Mouse (Mus musculus) spleen, postnatal 4 days (tissue): ENCODE data around the gene Upp2.

Experiments
- DNase-seq, 2 experiments: peaks; one replicate each; pipeline ENCODE4 v3.0.0; 2022; ENCODE audit warnings: low spot score in 2 of 2

The Upp2 gene

GRCm38 (mm10) chr2:58567066-58567810 is at the start of gene Upp2, which contains the start of gene Acvr1:
Gene Upp2 (plus strand): TSS chr2:58567298.
Gene Acvr1 (minus strand): TSS chr2:58567157.
- peak; percentile 22 to 65 for DNase-seq

- DNase-seq: no peak
These were observed 48.6 kb upstream of the Upp2 start for GRCm38 (mm10) chr2:58518517-58518916.

GRCm38 (mm10) chr2:58520727-58521126 is 46.4 kb upstream of the Upp2 start:
- DNase-seq: no peak

DNA sequence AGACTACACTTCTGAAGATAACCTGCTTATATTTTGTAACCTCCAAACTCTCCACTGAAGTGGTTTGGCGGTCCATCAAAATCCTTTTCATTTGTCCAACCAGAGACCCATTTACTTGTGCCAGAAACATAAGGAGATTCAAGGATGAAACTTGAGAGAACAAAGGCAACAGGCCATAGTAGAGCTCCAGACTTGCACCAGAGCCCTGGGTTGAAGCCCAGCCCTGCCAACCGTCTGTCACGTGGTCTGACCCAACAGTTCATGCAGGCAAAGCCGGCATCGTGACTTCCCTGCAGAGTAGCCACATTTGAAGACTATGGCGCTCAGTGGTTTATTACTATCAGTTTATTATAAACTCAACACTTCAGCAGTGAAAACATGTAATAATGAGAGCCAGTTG is 45.5 kb upstream of the Upp2 start:
- no peak for DNase-seq

- DNase-seq: no peak
These were observed 44.0 kb upstream of the Upp2 start for GRCm38 (mm10) chr2:58523097-58523496.

DNA sequence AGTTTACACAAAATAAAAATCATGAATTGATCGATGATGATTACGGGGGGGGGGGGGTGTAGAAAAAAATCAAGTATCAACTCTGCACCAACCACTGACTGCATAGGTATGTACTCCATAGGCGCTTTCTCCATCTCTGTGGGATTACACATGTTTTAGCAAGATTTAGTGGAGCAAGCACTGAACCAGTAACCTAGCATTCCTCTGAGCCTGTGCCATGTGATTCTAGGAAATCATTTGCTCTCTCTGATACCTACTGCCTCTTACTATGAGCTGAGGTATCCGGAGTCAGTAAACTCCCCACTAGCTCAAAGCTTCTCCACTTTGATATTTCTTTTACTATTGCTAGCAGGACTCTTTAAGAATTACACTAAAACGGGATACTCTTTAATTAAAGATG is 43.2 kb upstream of the Upp2 start:
- no peak for DNase-seq

DNA sequence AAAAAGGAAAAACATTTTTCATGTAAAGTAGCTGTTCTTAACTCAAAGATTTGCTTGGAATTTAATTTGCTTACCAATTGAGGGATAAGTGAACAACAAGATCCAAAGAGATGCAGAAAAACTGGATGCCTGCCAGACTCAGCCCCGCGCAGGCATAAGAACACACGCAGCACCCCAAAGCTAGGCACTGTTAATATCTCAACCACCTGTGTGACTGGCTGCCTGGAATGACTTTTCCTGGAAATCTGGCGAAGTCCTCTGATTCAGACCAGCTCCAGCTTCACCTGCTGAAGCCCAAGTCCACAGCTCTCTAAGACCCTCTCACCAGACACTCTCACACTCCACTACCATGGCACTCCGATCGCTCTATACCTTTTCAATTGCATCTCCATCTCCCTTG is 42.7 kb upstream of the Upp2 start:
- no peak for DNase-seq

GRCm38 (mm10) chr2:58527786-58528185 is 39.3 kb upstream of the Upp2 start:
- no peak for DNase-seq

DNA sequence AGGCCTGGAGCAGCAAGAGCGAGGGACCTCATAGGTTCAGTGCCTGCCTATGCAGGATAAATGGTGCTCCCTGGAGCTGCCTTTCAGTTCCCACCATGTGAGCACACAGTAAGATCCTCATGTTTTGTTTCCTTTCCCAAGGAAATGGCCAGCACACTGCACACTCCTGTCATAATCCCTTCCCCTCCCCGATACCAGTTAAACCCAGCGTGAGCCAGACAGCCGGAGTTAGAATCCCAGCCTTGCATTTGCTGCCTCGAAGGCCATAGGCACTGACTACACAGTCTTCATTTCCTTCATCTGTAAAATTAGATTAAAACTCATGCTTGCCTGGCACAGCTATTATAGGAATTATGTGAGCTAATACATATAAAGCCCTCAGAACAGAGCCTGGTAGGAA is 37.7 kb upstream of the Upp2 start:
- DNase-seq: no peak

GRCm38 (mm10) chr2:58529860-58530440 is 37.1 kb upstream of the Upp2 start:
- no peak for DNase-seq

DNA sequence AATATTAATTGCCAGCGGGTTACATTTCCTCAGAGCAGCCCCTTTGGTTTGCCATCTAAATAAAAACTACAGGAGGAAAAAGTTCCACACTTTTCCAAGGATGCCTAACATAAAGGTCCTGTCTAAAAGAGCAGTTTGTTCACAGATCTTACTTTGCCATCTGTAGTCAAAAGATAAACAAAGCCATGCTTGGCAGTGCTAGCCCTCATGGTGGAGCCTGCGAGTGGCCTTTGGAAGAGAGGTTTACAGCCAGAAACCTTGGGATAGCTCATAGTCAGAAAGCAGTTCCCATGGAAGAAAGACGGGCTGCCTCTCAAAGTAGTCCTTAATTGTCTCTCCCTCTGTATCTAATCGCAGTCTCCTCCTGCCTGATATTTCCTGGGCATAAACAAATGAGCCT is 36.6 kb upstream of the Upp2 start:
- no peak for DNase-seq

- peak in 1 of 2 experiments; percentile 22 for DNase-seq
These were observed 34.7 kb upstream of the Upp2 start for GRCm38 (mm10) chr2:58532260-58532850.

DNA sequence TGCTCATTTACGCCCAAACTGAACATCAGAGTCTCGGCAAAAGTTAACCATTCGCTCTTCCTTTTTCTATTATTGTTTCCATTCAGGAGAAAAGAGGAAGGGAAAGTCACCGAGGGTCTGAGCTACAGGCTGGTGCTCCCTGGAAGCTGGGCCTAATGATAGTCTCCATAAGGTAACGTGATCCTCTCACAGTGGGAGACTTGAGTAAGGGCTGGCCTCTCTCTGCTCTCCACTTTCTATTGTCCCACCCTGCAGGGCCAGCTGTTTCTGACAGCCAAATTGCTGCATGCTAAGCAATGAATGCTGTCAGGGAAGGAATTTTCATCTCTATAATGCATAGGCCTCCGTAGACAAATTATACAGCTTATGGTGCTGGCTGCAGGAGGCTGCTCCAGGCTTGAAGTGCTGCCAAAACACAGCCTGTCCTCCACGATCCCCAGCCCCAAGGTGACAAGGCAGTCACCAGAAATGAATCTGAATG is 33.5 kb upstream of the Upp2 start:
- DNase-seq: no peak

GRCm38 (mm10) chr2:58534379-58534778 is 32.7 kb upstream of the Upp2 start:
- no peak for DNase-seq

DNA sequence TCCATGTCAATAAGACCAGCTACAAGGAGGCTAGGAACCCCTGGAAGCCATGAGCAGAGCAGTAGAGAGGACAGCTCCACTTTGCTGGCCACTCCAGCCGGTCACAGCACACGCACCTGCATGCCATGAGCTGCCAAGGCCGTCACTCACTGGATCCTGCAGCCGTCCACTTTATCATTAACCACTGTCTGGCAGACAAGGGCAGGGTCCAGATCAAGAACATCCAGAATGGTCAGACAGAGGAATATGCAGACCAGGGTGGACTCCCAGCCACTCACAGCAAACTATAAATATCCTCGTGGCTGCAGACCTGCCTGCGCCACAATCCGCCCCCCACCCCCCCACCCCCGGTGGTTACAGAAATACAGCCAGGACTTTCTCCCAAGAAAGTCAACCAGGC is 31.9 kb upstream of the Upp2 start:
- DNase-seq: no peak

DNA sequence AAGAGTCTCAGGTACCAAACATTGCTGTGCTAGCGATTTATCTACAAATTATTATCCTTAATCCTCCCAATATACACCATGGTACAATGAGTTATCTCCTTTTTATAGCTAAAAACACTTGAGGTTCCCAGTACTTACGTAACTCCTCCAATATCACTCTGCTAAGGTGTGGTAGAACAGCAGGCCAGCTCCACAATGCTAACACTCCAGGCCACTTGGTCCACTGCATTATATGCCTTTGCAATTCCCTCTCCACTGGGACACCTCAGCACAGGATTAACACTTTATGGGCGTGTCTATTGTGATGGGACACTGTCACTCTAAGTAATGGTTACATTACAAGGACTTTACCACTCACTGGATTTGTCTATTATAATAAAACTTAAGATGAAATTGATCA is 30.3 kb upstream of the Upp2 start:
- no peak for DNase-seq

DNA sequence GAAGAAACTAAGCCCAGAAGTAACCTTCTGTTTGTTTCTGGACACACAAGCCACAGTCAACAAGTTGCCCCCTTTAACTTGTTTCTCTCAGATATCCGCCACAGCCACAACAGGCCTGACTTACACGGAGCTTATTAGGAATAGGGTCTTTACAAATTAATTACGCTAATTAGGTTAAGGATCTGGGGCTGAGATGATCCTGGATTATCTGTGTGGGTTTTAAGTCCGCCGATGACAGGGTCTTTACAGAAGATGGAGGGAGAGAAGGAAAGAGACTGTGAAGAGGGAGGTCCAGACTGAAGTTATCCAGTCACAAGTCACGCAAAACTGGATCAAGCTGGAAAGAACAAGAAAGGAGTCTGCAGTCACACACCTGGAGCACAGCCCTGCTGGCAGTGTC is 28.9 kb upstream of the Upp2 start:
- no peak for DNase-seq

DNA sequence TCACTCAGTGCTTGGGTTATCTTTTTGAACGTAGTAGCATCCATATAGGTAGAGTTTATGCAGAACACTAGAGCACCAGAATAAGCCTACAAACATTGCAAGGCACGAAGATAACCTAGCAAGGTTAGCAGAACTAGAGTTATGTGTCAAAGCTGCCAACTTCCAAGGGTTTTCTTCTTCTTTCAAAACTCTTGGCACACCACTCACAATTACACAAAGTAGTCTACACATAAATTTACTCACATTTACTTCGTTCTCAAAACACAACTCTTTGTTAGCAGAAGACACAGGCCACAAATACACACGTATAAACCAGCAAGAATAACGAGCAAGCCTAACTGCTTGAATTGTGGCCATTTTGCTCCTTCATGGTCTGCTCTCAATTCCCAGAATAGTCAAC is 23.8 kb upstream of the Upp2 start:
- DNase-seq: no peak

DNA sequence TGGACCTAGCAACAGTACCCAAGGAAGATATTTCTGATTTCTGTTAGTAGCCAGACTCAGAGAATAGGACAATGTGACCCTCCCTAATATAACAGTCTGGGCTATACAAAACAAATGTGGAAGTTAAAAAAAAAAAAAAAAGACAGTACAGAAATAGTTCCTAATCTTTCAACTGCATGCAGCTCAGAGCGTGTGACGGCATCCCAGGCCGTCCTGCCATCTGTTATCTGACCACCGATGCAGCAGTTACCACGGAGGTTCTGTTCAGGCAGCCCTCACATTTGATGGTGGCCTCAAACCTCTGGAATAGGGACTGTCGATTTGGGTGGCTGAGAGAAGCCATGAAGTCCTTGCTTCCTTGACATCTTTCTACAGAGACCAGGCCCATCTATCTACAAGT is 22.7 kb upstream of the Upp2 start:
- no peak for DNase-seq

- no peak for DNase-seq
These were observed 20.8 kb upstream of the Upp2 start for GRCm38 (mm10) chr2:58546264-58546663.

GRCm38 (mm10) chr2:58548943-58549342 is 18.2 kb upstream of the Upp2 start:
- DNase-seq: no peak

DNA sequence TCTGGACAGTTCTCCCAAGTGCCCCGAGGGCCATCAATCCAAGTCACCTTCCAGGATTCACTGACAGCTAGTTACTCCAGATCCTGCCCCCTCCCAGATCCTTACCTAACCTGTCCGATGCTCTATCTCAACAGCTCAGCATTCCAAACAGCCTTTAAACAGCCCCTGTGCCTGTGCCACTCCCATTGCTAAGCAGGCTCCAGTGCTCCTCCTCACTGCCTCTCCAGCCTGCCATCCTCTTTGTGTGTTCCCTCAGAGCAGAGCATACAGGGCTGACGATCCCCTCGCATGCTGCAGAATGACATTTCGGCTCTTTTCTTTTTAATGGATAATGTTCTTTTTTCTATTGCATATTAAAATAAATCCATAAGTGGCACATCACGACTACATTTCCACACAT is 17.1 kb upstream of the Upp2 start:
- DNase-seq: no peak

DNA sequence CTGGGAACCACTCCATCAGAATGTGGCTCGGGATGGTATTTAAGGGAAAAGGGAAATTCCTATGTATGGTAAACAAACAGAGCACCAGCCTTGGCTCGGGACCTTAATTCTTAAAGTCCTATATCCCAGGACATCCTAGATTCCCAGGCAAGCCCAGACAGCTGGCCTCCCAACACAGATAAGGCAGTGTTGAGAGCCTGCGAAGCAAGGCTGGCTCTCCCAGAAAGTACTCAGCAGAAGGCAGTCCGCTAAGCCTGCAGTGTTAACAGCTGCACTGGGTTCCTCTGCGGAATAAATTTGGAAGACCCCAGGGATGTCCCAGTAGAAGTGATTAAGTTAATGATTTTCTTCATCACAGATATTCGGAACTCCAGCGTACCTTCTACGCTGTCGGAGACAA is 16.6 kb upstream of the Upp2 start:
- no peak for DNase-seq
